Mouse (Mus musculus): ENCODE measurements at regions not wholly inside any gene's neighbourhood (a gene's known extent, or its start where the extent isn't known, plus 50 kb on each side); places are given as distances from the start of the nearest gene placed in this dataset.

- DNase-seq (ENCODE audit: low read depth, low spot score), result peak; percentile 88
Measured at GRCm38 (mm10) chr14:80657408-80657807, 673.5 kb downstream of the Olfm4 start.

- DNase-seq (ENCODE audit: low read depth, low spot score), result no peak
Measured at GRCm38 (mm10) chr14:80682876-80683275, 699.0 kb downstream of the Olfm4 start.

GRCm38 (mm10) chr14:80683282-80683681, 699.4 kb downstream of the Olfm4 start:
- peak; percentile 13 for DNase-seq (ENCODE audit: low read depth, low spot score)

GRCm38 (mm10) chr14:80683703-80684102, 699.8 kb downstream of the Olfm4 start:
- DNase-seq (ENCODE audit: low read depth, low spot score), result no peak

GRCm38 (mm10) chr14:80690476-80690875, 706.6 kb downstream of the Olfm4 start:
- DNase-seq (ENCODE audit: low read depth, low spot score), result no peak

GRCm38 (mm10) chr14:80722766-80723531, 739.1 kb downstream of the Olfm4 start:
- no peak for DNase-seq (ENCODE audit: low read depth, low spot score)

- DNase-seq (ENCODE audit: low read depth, low spot score), result peak; percentile 22
Measured at GRCm38 (mm10) chr14:80731194-80731593, 747.3 kb downstream of the Olfm4 start.

Measured in brain, adult 2 months (tissue).